Mouse (Mus musculus): Measurements from ENCODE around the gene Dchs2.

The Dchs2 gene

GRCm38 (mm10) chr3:83148508-83148907 lies 20.8 kb downstream of the Dchs2 start:
- no peak for DNase-seq (ENCODE audit: extremely low spot score, low spot score)

- no peak for DNase-seq (ENCODE audit: extremely low spot score, low spot score)
Measured at GRCm38 (mm10) chr3:83155600-83155999, 27.9 kb downstream of the Dchs2 start.

- DNase-seq (ENCODE audit: extremely low spot score, low spot score): no peak
Measured at GRCm38 (mm10) chr3:83156165-83156564, 28.4 kb downstream of the Dchs2 start.

- DNase-seq (ENCODE audit: extremely low spot score, low spot score): no peak
Measured at GRCm38 (mm10) chr3:83161542-83162231, 33.9 kb downstream of the Dchs2 start.

GRCm38 (mm10) chr3:83163676-83164075 lies 35.9 kb downstream of the Dchs2 start:
- DNase-seq (ENCODE audit: extremely low spot score, low spot score): no peak

GRCm38 (mm10) chr3:83185527-83185926 lies 57.8 kb downstream of the Dchs2 start:
- no peak for DNase-seq (ENCODE audit: extremely low spot score, low spot score)

- no peak for DNase-seq (ENCODE audit: extremely low spot score, low spot score)
Measured at GRCm38 (mm10) chr3:83191271-83191670, 63.5 kb downstream of the Dchs2 start.

- no peak for DNase-seq (ENCODE audit: extremely low spot score, low spot score)
Measured at GRCm38 (mm10) chr3:83192401-83192800, 64.7 kb downstream of the Dchs2 start.

GRCm38 (mm10) chr3:83194911-83195310 lies 67.2 kb downstream of the Dchs2 start:
- DNase-seq (ENCODE audit: extremely low spot score, low spot score): no peak

GRCm38 (mm10) chr3:83201286-83201980 lies 73.7 kb downstream of the Dchs2 start:
- no peak for DNase-seq (ENCODE audit: extremely low spot score, low spot score)

- no peak for DNase-seq (ENCODE audit: extremely low spot score, low spot score)
Measured at GRCm38 (mm10) chr3:83205073-83205668, 77.4 kb downstream of the Dchs2 start.

- no peak for DNase-seq (ENCODE audit: extremely low spot score, low spot score)
Measured at GRCm38 (mm10) chr3:83209646-83210045, 81.9 kb downstream of the Dchs2 start.

GRCm38 (mm10) chr3:83210210-83210609 lies 82.5 kb downstream of the Dchs2 start:
- DNase-seq (ENCODE audit: extremely low spot score, low spot score): no peak

GRCm38 (mm10) chr3:83211939-83212338 lies 84.2 kb downstream of the Dchs2 start:
- no peak for DNase-seq (ENCODE audit: extremely low spot score, low spot score)

- no peak for DNase-seq (ENCODE audit: extremely low spot score, low spot score)
Measured at GRCm38 (mm10) chr3:83212578-83212977, 84.8 kb downstream of the Dchs2 start.

GRCm38 (mm10) chr3:83218059-83218458 lies 90.3 kb downstream of the Dchs2 start:
- no peak for DNase-seq (ENCODE audit: extremely low spot score, low spot score)

GRCm38 (mm10) chr3:83220101-83220500 lies 92.4 kb downstream of the Dchs2 start:
- no peak for DNase-seq (ENCODE audit: extremely low spot score, low spot score)

GRCm38 (mm10) chr3:83222125-83222524 lies 94.4 kb downstream of the Dchs2 start:
- no peak for DNase-seq (ENCODE audit: extremely low spot score, low spot score)

GRCm38 (mm10) chr3:83228383-83228782 lies 100.6 kb downstream of the Dchs2 start:
- no peak for DNase-seq (ENCODE audit: extremely low spot score, low spot score)

GRCm38 (mm10) chr3:83230326-83230725 lies 102.6 kb downstream of the Dchs2 start:
- no peak for DNase-seq (ENCODE audit: extremely low spot score, low spot score)

GRCm38 (mm10) chr3:83234457-83234856 lies 106.7 kb downstream of the Dchs2 start:
- DNase-seq (ENCODE audit: extremely low spot score, low spot score): no peak

GRCm38 (mm10) chr3:83235061-83235460 lies 107.3 kb downstream of the Dchs2 start:
- DNase-seq (ENCODE audit: extremely low spot score, low spot score): no peak

GRCm38 (mm10) chr3:83246536-83246935 lies 118.8 kb downstream of the Dchs2 start:
- no peak for DNase-seq (ENCODE audit: extremely low spot score, low spot score)
